Mouse (Mus musculus) heart, adult 18-20 months (tissue): ENCODE data around the gene Rnf207. TPM values are rescaled to one million over a fixed set of nuclear protein-coding genes. Genes with fewer than 3 reads are reported as not detected.
A peak's percentile ranks its signal among the peaks of the same experiment; 100 is the strongest.

Experiments used
- DNase-seq, 2 experiments: peaks; one replicate each; pipeline ENCODE4 v3.0.0; 2021 to 2022; ENCODE audit warnings: mixed read lengths in 1 of 2
- total RNA-seq, 2 experiments: library from RNA; stranded (reverse); gene quantifications; 2 replicates each; pipeline ENCODE4 v1.2.3; 2021

The Rnf207 gene
- total RNA-seq, 2 experiments from 2014 or later: 38.8 to 46.0 TPM

- DNase-seq: peak in 1 of 2 experiments; percentile 53
Observed at GRCm38 (mm10) chr4:152328691-152329090, 9.9 kb upstream of the Rnf207 start.

GRCm38 (mm10) chr4:152326543-152326942 lies 7.8 kb upstream of the Rnf207 start:
- no peak for DNase-seq

GRCm38 (mm10) chr4:152325574-152326411 lies 7.0 kb upstream of the Rnf207 start, which contains the start of gene Rpl22:
TSS of gene Rpl22 (plus strand) at chr4:152325742.
- peak; percentile 95 to 97 for DNase-seq

GRCm38 (mm10) chr4:152324641-152325562 lies 6.1 kb upstream of the Rnf207 start:
- no peak for DNase-seq

GRCm38 (mm10) chr4:152321464-152321863 lies 2.7 kb upstream of the Rnf207 start:
- DNase-seq: no peak

GRCm38 (mm10) chr4:152317631-152318033 lies 1.2 kb downstream of the Rnf207 start:
- DNase-seq: peak; percentile 38 to 53

- peak in 1 of 2 experiments; percentile 18 for DNase-seq
Observed at GRCm38 (mm10) chr4:152315498-152316213, 3.1 kb downstream of the Rnf207 start.

- DNase-seq: no peak
Observed at GRCm38 (mm10) chr4:152313934-152314333, 4.9 kb downstream of the Rnf207 start.

- DNase-seq: peak in 1 of 2 experiments; percentile 20
Observed at GRCm38 (mm10) chr4:152313211-152313632, 5.6 kb downstream of the Rnf207 start.

GRCm38 (mm10) chr4:152312186-152312585 lies 6.6 kb downstream of the Rnf207 start:
- no peak for DNase-seq

- no peak for DNase-seq
Observed at GRCm38 (mm10) chr4:152307542-152307941, 11.3 kb downstream of the Rnf207 start.

- no peak for DNase-seq
Observed at GRCm38 (mm10) chr4:152305991-152306390, 12.8 kb downstream of the Rnf207 start.

GRCm38 (mm10) chr4:152304685-152305084 lies 14.1 kb downstream of the Rnf207 start:
- no peak for DNase-seq

- no peak for DNase-seq
Observed at GRCm38 (mm10) chr4:152303172-152303571, 15.6 kb downstream of the Rnf207 start.

GRCm38 (mm10) chr4:152302012-152302411 lies 16.8 kb downstream of the Rnf207 start:
- DNase-seq: no peak

GRCm38 (mm10) chr4:152300375-152300774 lies 18.4 kb downstream of the Rnf207 start:
- no peak for DNase-seq

- no peak for DNase-seq
Observed at GRCm38 (mm10) chr4:152298836-152299235, 20.0 kb downstream of the Rnf207 start.

GRCm38 (mm10) chr4:152296874-152297861 lies 21.6 kb downstream of the Rnf207 start, which contains the start of gene Icmt:
TSS of gene Icmt (plus strand) at chr4:152297227.
- DNase-seq: peak; percentile 98 to 100

- DNase-seq: no peak
Observed at GRCm38 (mm10) chr4:152296371-152296770, 22.4 kb downstream of the Rnf207 start.

GRCm38 (mm10) chr4:152295916-152296315 lies 22.9 kb downstream of the Rnf207 start:
- no peak for DNase-seq
